Mouse (Mus musculus): ENCODE measurements around the gene Atrnl1.

- TF ChIP-seq CTCF (IDR thresholded peaks at IDR 0.05) (no peak), EP300 (IDR thresholded peaks at IDR 0.05) (no peak)
These were observed 280.1 kb downstream of the Atrnl1 start for GRCm38 (mm10) chr19:57890954-57891353.
